Mouse (Mus musculus) embryonic facial prominence, embryonic 13.5 days (tissue): ENCODE measurements at regions not wholly inside any gene's neighbourhood (a gene's known extent, or its start where the extent isn't known, plus 50 kb on each side); places are given as distances from the start of the nearest gene placed in this dataset.

Source experiments
- ATAC-seq: fragments of 200-750 bp; cut with Nextera tagmentation; 2 replicates; pipeline ENCODE4 v1.8.0; 2017; ENCODE audit warnings: low read depth; ENCODE audit not compliant: insufficient number of reproducible peaks, insufficient read depth, low FRiP score, low TSS enrichment
- H3K27ac ChIP-seq: fragments of 300-500 bp; sonication (generic); 2 replicates; pipeline ENCODE4 v1.5.1; 2015; ENCODE audit warnings: moderate library complexity, mild to moderate bottlenecking, inconsistent platforms
- H3K27me3 ChIP-seq: fragments of 300-500 bp; sonication (generic); 2 replicates; pipeline ENCODE4 v1.6.1; 2015; ENCODE audit warnings: mild to moderate bottlenecking, inconsistent platforms
- H3K36me3 ChIP-seq: fragments of 300-500 bp; sonication (generic); 2 replicates; pipeline ENCODE4 v1.6.1; 2015; ENCODE audit warnings: mild to moderate bottlenecking, inconsistent platforms
- H3K4me1 ChIP-seq: fragments of 300-500 bp; sonication (generic); 2 replicates; pipeline ENCODE4 v1.6.1; 2015; ENCODE audit warnings: inconsistent platforms
- H3K4me2 ChIP-seq: fragments of 300-500 bp; sonication (generic); 2 replicates; pipeline ENCODE4 v1.6.1; 2015; ENCODE audit warnings: moderate library complexity, mild to moderate bottlenecking, inconsistent platforms
- H3K4me3 ChIP-seq: fragments of 300-500 bp; sonication (generic); 2 replicates; pipeline ENCODE4 v1.5.1; 2015; ENCODE audit warnings: mild to moderate bottlenecking, inconsistent platforms
- H3K9ac ChIP-seq: fragments of 300-500 bp; sonication (generic); 2 replicates; pipeline ENCODE4 v1.6.1; 2015; ENCODE audit warnings: mild to moderate bottlenecking, inconsistent platforms
- H3K9me3 ChIP-seq: fragments of 300-500 bp; sonication (generic); 2 replicates; pipeline ENCODE4 v1.6.1; 2016; ENCODE audit warnings: inconsistent platforms
- WGBS: fragments of 180-500 bp; shearing (Covaris S2); methylation state at CpG from one replicate; pipeline ENCODE4 v1.1.7; 2015; ENCODE audit warnings: mixed read lengths; 5-methylcytosine and 5-hydroxymethylcytosine counted together

DNA sequence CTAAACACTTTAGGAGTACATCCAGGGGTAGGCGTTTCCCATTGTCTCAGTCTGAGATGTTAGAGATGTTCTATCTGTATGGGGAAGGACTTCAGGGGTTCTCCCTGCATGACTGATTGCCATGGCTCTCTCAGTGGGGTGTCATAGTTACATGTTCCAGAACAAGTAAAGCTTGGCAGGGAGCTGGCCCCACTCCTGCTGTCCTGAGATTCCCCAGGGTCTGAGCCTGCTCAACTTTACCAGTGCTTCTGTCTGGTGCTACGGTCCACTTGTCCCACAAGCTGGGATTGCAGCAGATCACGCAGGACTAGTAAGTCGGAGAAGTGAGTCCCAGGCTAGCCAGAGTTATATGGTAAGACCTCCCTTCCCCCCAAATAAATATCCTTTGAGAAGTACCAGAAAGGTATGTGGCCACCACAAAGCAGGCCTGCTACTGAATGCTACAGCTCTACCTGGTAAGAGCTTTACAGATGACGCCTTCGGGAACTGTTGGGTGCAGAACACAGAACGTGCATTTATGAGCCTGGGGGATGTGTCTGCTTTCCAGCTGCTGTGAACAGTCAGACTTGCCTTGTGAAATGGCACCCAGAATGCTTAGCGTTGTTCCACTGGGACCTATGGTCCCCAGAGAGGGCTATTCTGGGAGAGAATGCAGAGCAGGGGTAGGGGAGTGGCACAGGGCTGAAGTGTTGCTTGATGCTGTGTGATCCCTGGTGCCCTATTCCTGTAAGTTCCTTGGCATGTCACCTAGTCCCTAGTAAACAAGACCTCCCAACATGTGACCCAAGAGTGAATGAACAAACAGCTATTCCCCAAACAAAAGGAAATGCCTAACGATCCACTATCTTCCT, 148.9 kb upstream of the Tgfbr2 start:
- Histone ChIP-seq H3K27me3 (no peaks in the 10 kb centered on the region), H3K4me3 (no peak overlapping the region), H3K4me1 (peaks cover 7% of the 10 kb centered on the region), H3K9me3 (no peaks in the 10 kb centered on the region), H3K36me3 (no peaks in the 10 kb centered on the region), H3K9ac (no peak overlapping the region), H3K27ac (no peak overlapping the region), H3K4me2 (no peak overlapping the region)
- 82% methylated on average over 9 of the region's 9 CpGs for WGBS
- ATAC-seq: no peak

- Histone ChIP-seq H3K36me3 (no peaks in the 10 kb centered on the region), H3K4me3 (no peak overlapping the region), H3K9me3 (no peaks in the 10 kb centered on the region), H3K4me2 (no peak overlapping the region), H3K4me1 (no peaks in the 10 kb centered on the region), H3K27ac (no peak overlapping the region), H3K27me3 (no peaks in the 10 kb centered on the region), H3K9ac (no peak overlapping the region)
- 87% methylated on average over 6 of the region's 6 CpGs for WGBS
- no peak for ATAC-seq
Measured at GRCm38 (mm10) chr9:116321908-116322307, 146.7 kb upstream of the Tgfbr2 start.

DNA sequence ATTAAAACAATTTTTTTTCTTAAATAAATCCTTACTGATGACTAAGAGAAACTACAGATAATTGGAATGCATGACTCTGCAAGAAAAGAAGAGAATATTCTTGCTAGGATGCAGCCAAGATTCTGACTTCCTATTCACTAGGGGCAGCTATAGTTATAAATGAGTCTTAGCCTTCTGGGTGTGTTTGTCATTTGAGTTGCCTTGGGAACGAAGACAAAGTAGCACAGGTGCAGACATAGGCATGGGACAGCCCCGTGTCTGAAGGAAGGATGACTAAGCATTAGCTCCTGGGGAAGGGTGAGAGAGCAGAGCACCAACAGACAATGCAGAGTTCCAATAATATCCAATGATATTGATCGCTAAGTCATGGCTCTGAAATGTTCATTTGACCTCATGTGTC, 144.3 kb upstream of the Tgfbr2 start:
- Histone ChIP-seq H3K27me3 (no peaks in the 10 kb centered on the region), H3K9me3 (no peaks in the 10 kb centered on the region), H3K9ac (no peak overlapping the region), H3K4me2 (no peak overlapping the region), H3K27ac (no peak overlapping the region), H3K4me1 (no peaks in the 10 kb centered on the region), H3K4me3 (no peak overlapping the region), H3K36me3 (no peaks in the 10 kb centered on the region)
- 83% methylated on average over 3 of the region's 3 CpGs for WGBS
- no peak for ATAC-seq

GRCm38 (mm10) chr9:116316582-116317095, 141.5 kb upstream of the Tgfbr2 start:
- Histone ChIP-seq H3K4me1 (no peaks in the 10 kb centered on the region), H3K9me3 (no peaks in the 10 kb centered on the region), H3K4me2 (no peak overlapping the region), H3K4me3 (no peak overlapping the region), H3K27me3 (no peaks in the 10 kb centered on the region), H3K36me3 (no peaks in the 10 kb centered on the region), H3K9ac (no peak overlapping the region), H3K27ac (no peak overlapping the region)
- 71% methylated on average over 4 of the region's 4 CpGs for WGBS
- no peak for ATAC-seq

- no peaks in the 10 kb centered on the region for H3K27me3 ChIP-seq
- no peak for ATAC-seq
- no peaks in the 10 kb centered on the region for H3K4me1 ChIP-seq
- H3K9ac ChIP-seq: no peak overlapping the region
- no peak overlapping the region for H3K4me3 ChIP-seq
- no peak overlapping the region for H3K27ac ChIP-seq
- no peak overlapping the region for H3K4me2 ChIP-seq
- no peaks in the 10 kb centered on the region for H3K36me3 ChIP-seq
- H3K9me3 ChIP-seq: no peaks in the 10 kb centered on the region
Measured at GRCm38 (mm10) chr9:116314803-116315202, 139.6 kb upstream of the Tgfbr2 start.

- WGBS: 71% methylated on average over 14 of the region's 14 CpGs
- no peak for ATAC-seq
- H3K4me3 ChIP-seq: no peak overlapping the region
- no peaks in the 10 kb centered on the region for H3K36me3 ChIP-seq
- no peak overlapping the region for H3K9ac ChIP-seq
- no peaks in the 10 kb centered on the region for H3K4me1 ChIP-seq
- H3K9me3 ChIP-seq: no peaks in the 10 kb centered on the region
- no peak overlapping the region for H3K27ac ChIP-seq
- no peak overlapping the region for H3K4me2 ChIP-seq
- H3K27me3 ChIP-seq: no peaks in the 10 kb centered on the region
Measured at GRCm38 (mm10) chr9:116313932-116314790, 139.0 kb upstream of the Tgfbr2 start.

- 71% methylated on average over 3 of the region's 3 CpGs for WGBS
Measured at GRCm38 (mm10) chr9:116311364-116311763, 136.2 kb upstream of the Tgfbr2 start.

DNA sequence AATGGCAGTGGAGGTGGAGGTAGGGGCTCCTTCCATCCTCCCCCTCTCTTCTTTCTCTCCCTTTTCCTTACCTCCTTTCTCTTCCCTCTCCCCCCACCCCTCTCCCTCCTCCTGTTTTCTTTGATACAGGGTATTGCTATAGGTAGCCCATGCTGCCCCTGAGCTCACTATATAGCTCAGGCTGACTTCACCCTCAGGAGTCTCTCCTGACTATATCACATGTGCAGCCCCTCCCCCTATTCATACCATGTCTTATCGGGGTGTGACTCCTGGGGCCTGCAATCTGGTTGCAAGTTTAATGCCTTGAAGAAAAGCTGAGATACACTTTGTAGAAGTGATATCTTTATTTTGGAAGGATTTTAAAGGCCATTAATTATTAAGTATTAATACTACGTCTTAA, 126.4 kb upstream of the Tgfbr2 start:
- no peak overlapping the region for H3K27ac ChIP-seq
- no peak overlapping the region for H3K9ac ChIP-seq
- no peaks in the 10 kb centered on the region for H3K27me3 ChIP-seq
- H3K4me2 ChIP-seq: no peak overlapping the region
- no peak overlapping the region for H3K4me3 ChIP-seq
- ATAC-seq: no peak
- H3K4me1 ChIP-seq: peaks cover 5% of the 10 kb centered on the region
- 81% methylated on average over 2 of the region's 2 CpGs for WGBS
- peaks cover 6% of the 10 kb centered on the region; the same call in 1 of the 2 replicates for H3K9me3 ChIP-seq
- H3K36me3 ChIP-seq: no peaks in the 10 kb centered on the region

More at GRCm38 (mm10) chr9:116311364-116311763, 136.2 kb upstream of the Tgfbr2 start:
- no peaks in the 10 kb centered on the region for H3K4me1 ChIP-seq
- ATAC-seq: no peak
- H3K27me3 ChIP-seq: no peaks in the 10 kb centered on the region
- no peaks in the 10 kb centered on the region for H3K36me3 ChIP-seq
- no peaks in the 10 kb centered on the region for H3K9me3 ChIP-seq
- no peak overlapping the region for H3K27ac ChIP-seq
- no peak overlapping the region for H3K4me2 ChIP-seq
- no peak overlapping the region for H3K4me3 ChIP-seq
- H3K9ac ChIP-seq: no peak overlapping the region

GRCm38 (mm10) chr9:116298791-116299190, 123.6 kb upstream of the Tgfbr2 start:
- no peak overlapping the region for H3K4me3 ChIP-seq
- no peaks in the 10 kb centered on the region for H3K27me3 ChIP-seq
- H3K9ac ChIP-seq: no peak overlapping the region
- WGBS: 77% methylated on average over 4 of the region's 4 CpGs
- ATAC-seq: no peak
- H3K4me2 ChIP-seq: no peak overlapping the region
- H3K4me1 ChIP-seq: peaks cover 5% of the 10 kb centered on the region
- no peaks in the 10 kb centered on the region for H3K36me3 ChIP-seq
- H3K27ac ChIP-seq: no peak overlapping the region
- H3K9me3 ChIP-seq: peaks cover 6% of the 10 kb centered on the region; the same call in 1 of the 2 replicates

DNA sequence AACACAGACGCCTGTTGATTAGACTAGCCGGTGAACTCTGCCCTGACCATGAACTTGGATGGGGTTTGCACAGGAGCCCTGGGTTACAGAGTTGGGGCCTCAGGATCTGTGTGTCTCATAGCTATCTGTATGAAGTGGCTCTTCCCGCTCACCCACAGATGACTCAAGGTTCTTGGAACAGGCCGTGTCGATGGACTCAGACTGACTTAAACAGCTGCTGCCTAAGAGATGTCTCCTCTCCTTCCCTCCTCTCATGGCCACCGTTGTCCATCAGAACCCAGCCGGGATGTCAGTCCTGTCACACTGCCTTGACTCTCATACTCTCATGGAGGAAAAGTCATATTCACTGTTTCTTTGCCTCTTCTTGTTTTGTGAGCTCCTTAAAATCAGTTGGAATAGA, 121.2 kb upstream of the Tgfbr2 start:
- H3K4me2 ChIP-seq: no peak overlapping the region
- no peak for ATAC-seq
- no peaks in the 10 kb centered on the region for H3K27me3 ChIP-seq
- H3K9me3 ChIP-seq: peaks cover 6% of the 10 kb centered on the region; the same call in 1 of the 2 replicates
- no peaks in the 10 kb centered on the region for H3K36me3 ChIP-seq
- H3K9ac ChIP-seq: no peak overlapping the region
- 92% methylated on average over 7 of the region's 7 CpGs for WGBS
- H3K4me1 ChIP-seq: peaks cover 3% of the 10 kb centered on the region; the same call in 1 of the 2 replicates
- H3K4me3 ChIP-seq: no peak overlapping the region
- H3K27ac ChIP-seq: no peak overlapping the region

- ATAC-seq: no peak
- Histone ChIP-seq H3K9me3 (no peaks in the 10 kb centered on the region), H3K4me3 (no peak overlapping the region), H3K9ac (no peak overlapping the region), H3K27me3 (no peaks in the 10 kb centered on the region), H3K4me1 (peaks cover 6% of the 10 kb centered on the region; the same call in 1 of the 2 replicates), H3K36me3 (no peaks in the 10 kb centered on the region), H3K4me2 (no peak overlapping the region), H3K27ac (no peak overlapping the region)
- WGBS: 70% methylated on average over 3 of the region's 3 CpGs
Measured at GRCm38 (mm10) chr9:116294073-116294472, 118.9 kb upstream of the Tgfbr2 start.
